In genomic region chr8:8568215-8568773, GRCm38 (mm10) we compare ENCODE assay signal across 27 mouse cellular contexts.
A peak's percentile ranks its signal among the peaks of the same experiment; 100 is the strongest.
DNase-seq lines count a peak whose midpoint lies in the region; ATAC-seq and TF ChIP-seq lines count a peak whose summit lies in the region.
"Had no signal": no experiment of that assay in that cellular context is flagged by ENCODE, and none has a peak within 500 bp of the region (broad histone marks: within the 10 kb centered on the region; RNA-seq: fewer than 3 reads in every experiment).

No protein-coding gene starts in this region.

- no peaks in the 10 kb centered on the region for H3K79me2 ChIP-seq in liver, adult 2 months (ENCODE audit: control insufficient read depth, insufficient read depth, low read length)

- 42% methylated on average over 9 of the region's 9 CpGs for WGBS in kidney, embryonic 15.5 days
- WGBS in liver, adult 2 months = 82% methylated on average over 9 of the region's 9 CpGs
- 63% methylated on average over 9 of the region's 9 CpGs for WGBS in intestine, embryonic 16.5 days
- WGBS in stomach, postnatal 0 days = 81% methylated on average over 9 of the region's 9 CpGs
- WGBS in forebrain, embryonic 15.5 days = 94% methylated on average over 9 of the region's 9 CpGs
- 94% methylated on average over 9 of the region's 9 CpGs for WGBS in forebrain, embryonic 16.5 days

- TF ChIP-seq EP300 in stomach, postnatal 0 days (optimal IDR thresholded peaks at IDR 0.05) = no peak

- H3K4me2 ChIP-seq in kidney, embryonic 15.5 days = no peak overlapping the region
- no peak overlapping the region for H3K4me2 ChIP-seq in intestine, embryonic 16.5 days (ENCODE audit: low read depth, low read length)
- no peak overlapping the region for H3K4me2 ChIP-seq in stomach, postnatal 0 days (replicated peaks; ENCODE audit: low read depth)
- no peak overlapping the region for H3K4me2 ChIP-seq in forebrain, embryonic 15.5 days (replicated peaks)
- H3K4me2 ChIP-seq in forebrain, embryonic 16.5 days (ENCODE audit: low read length) = no peak overlapping the region
- H3K4me2 ChIP-seq: forebrain, embryonic 12.5 days; heart, embryonic 12.5 days; heart, embryonic 15.5 days; hindbrain, embryonic 14.5 days had no signal

- no peak overlapping the region for H3K27ac ChIP-seq in kidney, embryonic 15.5 days
- H3K27ac ChIP-seq in liver, adult 2 months (replicated peaks; ENCODE audit: insufficient read depth, low read depth, low read length) = no peak overlapping the region
- H3K27ac ChIP-seq in intestine, embryonic 16.5 days (ENCODE audit: low read length) = no peak overlapping the region
- H3K27ac ChIP-seq in stomach, postnatal 0 days (replicated peaks) = peak overlapping the region; percentile 40; the same call in 1 of the 2 replicates
- H3K27ac ChIP-seq in forebrain, embryonic 15.5 days (replicated peaks) = no peak overlapping the region
- H3K27ac ChIP-seq in forebrain, embryonic 16.5 days (ENCODE audit: low read length) = no peak overlapping the region
- H3K27ac ChIP-seq: forebrain, embryonic 12.5 days; gastrocnemius, adult 2 months; heart, embryonic 15.5 days; hindbrain, embryonic 14.5 days; hindbrain, postnatal 0 days had no signal

- no peak overlapping the region for H3K9ac ChIP-seq in kidney, embryonic 15.5 days
- no peak overlapping the region for H3K9ac ChIP-seq in liver, adult 2 months (ENCODE audit: low read depth, low read length)
- H3K9ac ChIP-seq in intestine, embryonic 16.5 days (ENCODE audit: low read depth, low read length) = no peak overlapping the region
- H3K9ac ChIP-seq in stomach, postnatal 0 days (ENCODE audit: low read length) = no peak overlapping the region
- H3K9ac ChIP-seq in forebrain, embryonic 15.5 days (replicated peaks) = no peak overlapping the region
- H3K9ac ChIP-seq in forebrain, embryonic 16.5 days (replicated peaks; ENCODE audit: low read depth, low read length) = no peak overlapping the region
- H3K9ac ChIP-seq: forebrain, embryonic 12.5 days; forebrain, postnatal 0 days; heart, embryonic 12.5 days; heart, embryonic 15.5 days; hindbrain, embryonic 14.5 days had no signal

- H3K9me3 ChIP-seq in kidney, embryonic 15.5 days (replicated peaks) = no peaks in the 10 kb centered on the region
- no peaks in the 10 kb centered on the region for H3K9me3 ChIP-seq in intestine, embryonic 16.5 days (ENCODE audit: control insufficient read depth, low read length)
- no peaks in the 10 kb centered on the region for H3K9me3 ChIP-seq in stomach, postnatal 0 days (ENCODE audit: control insufficient read depth, low read length)
- no peaks in the 10 kb centered on the region for H3K9me3 ChIP-seq in forebrain, embryonic 15.5 days
- H3K9me3 ChIP-seq in forebrain, embryonic 16.5 days (ENCODE audit: control insufficient read depth, low read length) = no peaks in the 10 kb centered on the region
- H3K9me3 ChIP-seq: G1E; heart, embryonic 12.5 days; heart, embryonic 15.5 days had no signal

- 0 out of 2 replicates have a peak, but pooled peaks have one; percentile 49 for ATAC-seq in kidney, embryonic 15.5 days (replicated peaks; ENCODE audit: low FRiP score)
- ATAC-seq in intestine, embryonic 16.5 days = peak; percentile 94
- ATAC-seq in stomach, postnatal 0 days (ENCODE audit: low FRiP score, low TSS enrichment) = no peak
- ATAC-seq in forebrain, embryonic 15.5 days (replicated peaks) = no peak
- ATAC-seq in forebrain, embryonic 16.5 days = no peak
- ATAC-seq: forebrain, postnatal 0 days; hindbrain, postnatal 0 days; Patski had no signal

- TF ChIP-seq CTCF in liver, adult 2 months (IDR thresholded peaks at IDR 0.05; ENCODE audit: low read depth, low read length) = no peak
- no peak for TF ChIP-seq CTCF in stomach, postnatal 0 days (IDR thresholded peaks at IDR 0.05; ENCODE audit: low read depth)

- no peak for TF ChIP-seq POLR2A in liver, adult 2 months (IDR thresholded peaks at IDR 0.05; ENCODE audit: extremely low read depth, insufficient read depth, low read length)

- H3K4me1 ChIP-seq in kidney, embryonic 15.5 days = no peaks in the 10 kb centered on the region
- H3K4me1 ChIP-seq in liver, adult 2 months (ENCODE audit: control insufficient read depth, insufficient read depth, low read length) = no peaks in the 10 kb centered on the region
- H3K4me1 ChIP-seq in intestine, embryonic 16.5 days (ENCODE audit: control insufficient read depth, insufficient read depth, low read length) = no peaks in the 10 kb centered on the region; the same call in 1 of the 2 replicates
- no peaks in the 10 kb centered on the region for H3K4me1 ChIP-seq in stomach, postnatal 0 days (replicated peaks; ENCODE audit: control insufficient read depth, insufficient read depth)
- H3K4me1 ChIP-seq in forebrain, embryonic 15.5 days = peaks cover 4% of the 10 kb centered on the region; the same call in 1 of the 2 replicates
- 0 out of 2 replicates have a peak, but pooled peaks cover 3% of the 10 kb centered on the region for H3K4me1 ChIP-seq in forebrain, embryonic 16.5 days (replicated peaks; ENCODE audit: control insufficient read depth, insufficient read depth, low read length)
- H3K4me1 ChIP-seq: heart, embryonic 12.5 days; heart, embryonic 15.5 days had no signal

- H3K36me3 ChIP-seq in kidney, embryonic 15.5 days = no peaks in the 10 kb centered on the region
- no peaks in the 10 kb centered on the region for H3K36me3 ChIP-seq in liver, adult 2 months (ENCODE audit: control insufficient read depth, insufficient read depth, low read length)
- no peaks in the 10 kb centered on the region for H3K36me3 ChIP-seq in intestine, embryonic 16.5 days (ENCODE audit: control insufficient read depth, insufficient read depth, low read length)
- no peaks in the 10 kb centered on the region for H3K36me3 ChIP-seq in stomach, postnatal 0 days (ENCODE audit: control insufficient read depth, insufficient read depth, low read length)
- no peaks in the 10 kb centered on the region for H3K36me3 ChIP-seq in forebrain, embryonic 15.5 days
- H3K36me3 ChIP-seq in forebrain, embryonic 16.5 days (ENCODE audit: control insufficient read depth, insufficient read depth) = no peaks in the 10 kb centered on the region
- H3K36me3 ChIP-seq: forebrain, embryonic 12.5 days; G1E; heart, embryonic 12.5 days; heart, embryonic 15.5 days had no signal

- DNase-seq in kidney, postnatal 36 days = no peak
- DNase-seq in liver, adult 2 months (ENCODE audit: extremely low read depth, low read depth, low spot score) = peak; percentile 29
- no peak for DNase-seq in liver
- DNase-seq in stomach, postnatal 0 days (ENCODE audit: low spot score) = no peak
- DNase-seq: adrenal gland, postnatal 10 days; adrenal gland, postnatal 36 days; cerebellum, adult 18-20 months; cerebellum, adult 9-10 months; cerebellum, postnatal 14 days; forebrain, postnatal 0 days; gastrocnemius, adult 2 months; gastrocnemius, postnatal 14 days; heart, adult 18-20 months; heart, postnatal 10 days; heart, postnatal 4 days had no signal

- no peak overlapping the region for H3K4me3 ChIP-seq in kidney, embryonic 15.5 days (replicated peaks)
- no peak overlapping the region for H3K4me3 ChIP-seq in liver, adult 2 months (ENCODE audit: insufficient read depth, low read depth, low read length)
- H3K4me3 ChIP-seq in intestine, embryonic 16.5 days (ENCODE audit: low read length) = no peak overlapping the region
- H3K4me3 ChIP-seq in stomach, postnatal 0 days (ENCODE audit: low read depth, low read length) = no peak overlapping the region
- no peak overlapping the region for H3K4me3 ChIP-seq in forebrain, embryonic 15.5 days
- no peak overlapping the region for H3K4me3 ChIP-seq in forebrain, embryonic 16.5 days (replicated peaks; ENCODE audit: low read length)
- H3K4me3 ChIP-seq: forebrain, embryonic 12.5 days; gastrocnemius, adult 2 months; heart, embryonic 12.5 days; heart, embryonic 15.5 days had no signal

- H3K27me3 ChIP-seq in kidney, embryonic 15.5 days = peaks cover 11% of the 10 kb centered on the region
- no peaks in the 10 kb centered on the region for H3K27me3 ChIP-seq in liver, adult 2 months (ENCODE audit: control insufficient read depth, insufficient read depth, low read length)
- no peaks in the 10 kb centered on the region for H3K27me3 ChIP-seq in intestine, embryonic 16.5 days (replicated peaks; ENCODE audit: control insufficient read depth, insufficient read depth, low read length)
- H3K27me3 ChIP-seq in stomach, postnatal 0 days (ENCODE audit: control insufficient read depth, insufficient read depth, low read length) = no peaks in the 10 kb centered on the region
- H3K27me3 ChIP-seq in forebrain, embryonic 15.5 days = no peaks in the 10 kb centered on the region
- H3K27me3 ChIP-seq in forebrain, embryonic 16.5 days (replicated peaks; ENCODE audit: control insufficient read depth, insufficient read depth, low read length) = no peaks in the 10 kb centered on the region
- H3K27me3 ChIP-seq: CH12.LX; heart, embryonic 12.5 days; heart, embryonic 15.5 days; Patski had no signal

Comparison
In these comparisons a context has a peak if more than half of its experiments do, and no peak if none do; other contexts are left out.
1. ATAC-seq: peak in kidney, embryonic 15.5 days (single experiment) and intestine, embryonic 16.5 days (single experiment); none in stomach, postnatal 0 days (single experiment), forebrain, embryonic 15.5 days (single experiment) and forebrain, embryonic 16.5 days (single experiment).